Mouse (Mus musculus): Measurements from ENCODE around the gene Tmcc1.

The Tmcc1 gene

GRCm38 (mm10) chr6:115994146-115994876, 199.0 kb downstream of the Tmcc1 start:
- DNase-seq (ENCODE audit: low read depth, low spot score) = peak; percentile 53

GRCm38 (mm10) chr6:115993463-115994145, 199.7 kb downstream of the Tmcc1 start:
- peak; percentile 72 for DNase-seq (ENCODE audit: low read depth, low spot score)

- DNase-seq (ENCODE audit: low read depth, low spot score) = no peak
These were observed 200.3 kb downstream of the Tmcc1 start for GRCm38 (mm10) chr6:115992981-115993380.

DNA sequence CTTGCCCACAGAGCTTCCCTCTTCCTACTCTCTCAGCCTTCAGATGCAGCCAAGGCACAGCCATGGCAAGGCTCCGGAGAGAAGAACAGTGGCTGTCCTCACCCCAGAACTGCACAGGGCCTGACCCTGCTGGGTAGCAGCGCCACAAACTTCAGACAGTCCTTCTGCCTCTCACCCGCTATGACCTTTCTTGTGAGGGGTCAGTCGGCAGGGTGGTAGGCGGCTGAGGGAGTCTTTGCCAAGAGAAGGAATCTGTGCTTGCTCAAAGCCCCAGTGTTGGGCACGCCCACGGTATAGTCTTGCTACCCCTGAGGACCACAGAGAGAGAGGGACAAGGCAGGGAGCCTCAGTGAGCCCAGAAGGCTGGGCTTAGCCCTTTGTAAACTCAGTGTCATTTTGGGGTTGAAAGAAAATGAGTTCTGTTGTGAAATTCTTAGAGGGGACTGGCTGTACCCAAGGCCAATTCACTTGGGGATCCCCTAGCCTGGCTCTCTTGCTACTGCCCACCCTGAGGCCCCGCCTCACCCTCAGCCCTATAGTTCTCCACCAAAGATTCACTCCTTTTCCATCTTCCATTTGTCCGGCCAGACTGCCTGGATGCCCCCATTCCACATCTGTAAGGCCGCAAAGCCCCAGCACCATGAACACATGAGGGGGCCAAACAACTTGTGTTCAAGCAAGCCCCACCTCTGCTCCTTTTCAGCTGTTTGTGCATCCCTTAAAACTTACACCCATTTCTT, 201.2 kb downstream of the Tmcc1 start:
- no peak for DNase-seq (ENCODE audit: low read depth, low spot score)

DNA sequence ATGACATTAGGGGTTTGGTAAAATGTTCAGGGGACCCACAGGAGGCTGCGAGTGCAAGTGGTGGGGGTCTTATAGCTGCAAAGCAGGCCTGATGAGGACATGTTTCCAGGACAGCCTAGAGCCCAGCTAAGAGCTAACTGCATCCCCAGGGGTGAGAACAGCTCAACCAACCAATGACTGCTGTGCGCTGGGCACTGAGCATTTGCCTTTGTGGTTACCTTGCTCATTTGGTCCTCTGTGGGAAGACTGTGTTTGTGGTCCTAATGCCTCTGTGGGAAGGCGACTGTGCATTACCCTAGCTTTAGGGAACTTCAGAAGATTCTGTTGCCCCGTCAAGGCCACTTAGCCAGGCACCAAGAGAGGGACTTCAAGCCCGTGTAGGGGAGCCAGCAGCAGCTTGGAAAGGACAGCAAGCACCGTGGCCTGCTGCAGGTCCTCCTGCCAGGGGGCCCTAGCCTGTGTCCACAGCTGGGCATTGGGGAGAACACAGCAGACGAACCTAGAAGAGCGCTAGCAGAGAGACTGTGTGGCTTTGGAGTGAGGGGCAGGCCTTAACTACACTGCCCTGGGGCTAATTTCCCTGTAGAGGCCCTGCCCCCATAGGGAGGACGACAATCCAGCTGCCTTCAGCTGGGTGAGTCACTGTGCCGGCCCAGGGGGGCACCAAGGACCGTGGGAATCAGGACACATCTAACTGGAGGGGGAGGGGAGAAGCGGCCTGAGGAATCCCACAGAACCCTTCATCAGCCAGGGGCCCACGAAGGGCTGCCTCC, 202.0 kb downstream of the Tmcc1 start:
- no peak for DNase-seq (ENCODE audit: low read depth, low spot score)

DNA sequence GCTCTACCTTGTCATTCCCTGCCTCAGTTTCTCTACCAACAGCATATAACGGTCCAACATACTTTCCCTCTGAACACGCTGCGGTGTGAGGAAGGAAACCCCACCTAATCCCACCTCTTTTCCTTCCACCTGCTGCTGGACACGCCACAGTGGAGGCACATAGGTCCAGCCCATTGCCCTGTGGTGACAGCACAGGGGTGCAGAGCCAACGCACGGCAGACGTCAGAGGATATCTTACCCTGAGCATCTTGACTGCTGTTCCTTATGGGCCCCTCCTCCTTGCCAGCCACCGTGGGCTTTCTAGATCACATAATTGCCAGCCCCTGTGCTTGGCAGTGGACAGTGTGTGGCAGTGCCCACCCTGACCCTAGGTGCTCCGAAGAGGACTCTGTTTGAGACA, 202.8 kb downstream of the Tmcc1 start:
- DNase-seq (ENCODE audit: low read depth, low spot score) = no peak

GRCm38 (mm10) chr6:115990056-115990455, 203.2 kb downstream of the Tmcc1 start:
- DNase-seq (ENCODE audit: low read depth, low spot score) = no peak

- no peak for DNase-seq (ENCODE audit: low read depth, low spot score)
These were observed 203.7 kb downstream of the Tmcc1 start for GRCm38 (mm10) chr6:115989607-115990006.

- DNase-seq (ENCODE audit: low read depth, low spot score) = no peak
These were observed 204.3 kb downstream of the Tmcc1 start for GRCm38 (mm10) chr6:115989032-115989431.

GRCm38 (mm10) chr6:115987096-115987747, 206.1 kb downstream of the Tmcc1 start:
- DNase-seq (ENCODE audit: low read depth, low spot score) = no peak

GRCm38 (mm10) chr6:115986472-115987095, 206.7 kb downstream of the Tmcc1 start:
- no peak for DNase-seq (ENCODE audit: low read depth, low spot score)

DNA sequence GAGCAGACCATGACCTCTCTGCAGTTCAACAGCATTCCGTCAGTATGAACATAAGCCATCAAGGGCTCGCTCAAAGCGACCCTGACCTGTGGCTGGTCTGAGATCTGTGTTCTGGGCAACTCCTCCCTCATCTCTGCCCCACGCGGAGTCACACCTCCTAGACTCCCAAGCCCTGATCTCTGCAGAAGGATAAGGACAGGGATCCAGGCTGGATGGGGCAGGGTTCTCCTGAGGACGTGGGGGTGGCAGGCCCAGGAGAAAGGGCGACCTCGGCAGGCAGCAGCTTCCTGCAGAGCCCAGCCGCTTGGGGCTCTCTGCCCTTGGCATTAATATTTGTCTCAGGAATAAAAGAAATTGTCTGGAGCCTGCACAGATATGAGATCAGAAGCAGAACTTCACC, 207.7 kb downstream of the Tmcc1 start:
- DNase-seq (ENCODE audit: low read depth, low spot score) = no peak

DNA sequence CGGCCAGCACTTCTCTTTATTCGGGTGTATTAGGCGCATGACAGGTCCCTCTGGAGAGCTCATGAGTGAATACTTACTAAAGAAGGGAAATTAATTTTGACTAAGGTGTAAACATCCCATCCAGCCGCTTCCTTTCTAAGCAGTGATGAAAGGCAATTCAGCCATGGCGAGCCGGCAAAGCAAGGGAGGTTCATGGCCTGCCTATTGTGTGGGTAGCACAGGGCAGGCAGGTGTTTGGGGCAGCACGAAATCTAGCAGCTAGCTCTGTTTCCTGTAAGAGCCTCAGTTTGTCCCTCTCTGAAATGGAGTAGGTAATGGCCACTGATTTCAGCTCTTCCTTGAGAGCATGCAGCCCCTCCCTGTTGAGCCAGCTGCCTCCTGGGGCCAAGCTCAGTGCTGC, 208.7 kb downstream of the Tmcc1 start:
- DNase-seq (ENCODE audit: low read depth, low spot score) = no peak

DNA sequence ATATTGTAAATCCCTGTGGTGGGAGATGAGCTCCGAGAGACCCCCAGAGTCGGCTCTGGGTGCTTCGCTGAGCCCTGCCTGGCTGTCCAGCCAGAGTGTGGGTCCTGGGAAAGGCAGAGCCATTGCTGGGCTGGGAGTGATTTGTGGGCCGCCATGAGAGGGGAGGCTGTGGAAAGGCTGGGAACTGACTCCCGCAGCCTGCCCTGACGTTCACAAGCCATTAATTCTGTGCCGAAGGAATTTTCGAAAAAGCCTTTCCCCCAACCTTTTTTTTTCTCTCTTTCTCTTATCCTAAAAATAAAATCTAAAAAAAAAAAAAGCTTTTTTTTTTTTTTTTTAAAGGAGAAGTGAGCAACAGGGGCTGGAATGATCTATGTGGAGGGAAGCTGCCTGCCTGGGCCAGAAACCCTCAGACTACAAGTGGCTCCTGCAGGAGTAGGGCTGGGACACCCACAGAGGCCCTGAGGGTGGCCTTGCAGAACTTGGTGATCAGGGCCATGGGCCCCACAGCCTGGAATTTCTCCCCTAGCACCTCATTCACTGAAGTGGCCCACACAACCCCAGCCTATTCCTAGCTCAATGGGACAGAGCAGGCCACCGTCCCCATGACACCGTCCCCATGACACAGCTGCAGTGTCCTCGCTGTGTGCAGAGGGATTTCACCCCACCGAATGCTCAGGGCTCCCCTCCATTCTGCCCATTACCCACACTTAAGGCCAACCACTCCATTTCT, 209.8 kb downstream of the Tmcc1 start:
- DNase-seq (ENCODE audit: low read depth, low spot score) = no peak

DNA sequence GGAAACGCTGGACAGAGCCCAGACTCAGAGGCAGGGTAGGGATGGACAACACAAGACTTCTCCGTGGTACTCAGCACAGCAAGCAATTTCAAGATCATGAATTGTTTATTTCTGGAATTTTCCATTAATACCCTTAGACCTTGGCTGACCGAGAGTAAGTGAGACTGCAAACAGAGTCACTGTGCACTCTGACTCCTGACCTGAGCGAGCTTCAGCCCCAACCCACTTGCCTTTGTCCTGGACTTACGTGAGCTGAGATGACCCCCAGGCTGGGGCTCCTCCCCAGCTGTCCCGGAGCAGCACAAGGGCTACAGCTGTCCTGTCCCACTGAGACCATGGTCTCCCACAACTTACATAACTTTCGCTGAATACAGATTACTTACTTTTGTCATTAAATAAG, 210.4 kb downstream of the Tmcc1 start:
- DNase-seq (ENCODE audit: low read depth, low spot score) = no peak

DNA sequence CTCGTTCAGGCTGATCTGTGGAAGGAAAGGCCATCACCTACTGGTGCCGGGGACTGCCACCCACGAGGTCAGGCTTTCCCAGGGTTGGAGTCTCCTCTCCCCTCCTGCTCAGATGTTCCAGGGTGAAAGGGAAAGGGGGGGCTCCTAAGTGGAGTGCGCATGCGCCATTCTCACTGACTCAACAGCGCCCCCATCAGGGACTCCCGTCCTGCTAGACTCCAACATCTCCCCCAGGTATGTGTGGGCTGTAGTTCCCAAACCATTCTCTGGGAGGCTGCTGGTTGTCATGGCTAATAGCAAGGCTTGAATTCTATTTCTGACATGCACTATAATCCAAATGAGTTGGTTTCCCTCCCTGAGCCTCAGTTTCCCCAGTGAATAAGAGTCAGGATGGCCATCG, 214.7 kb downstream of the Tmcc1 start:
- DNase-seq (ENCODE audit: low read depth, low spot score) = peak; percentile 42

GRCm38 (mm10) chr6:115977810-115978209, 215.5 kb downstream of the Tmcc1 start:
- no peak for DNase-seq (ENCODE audit: low read depth, low spot score)

- no peak for DNase-seq (ENCODE audit: low read depth, low spot score)
These were observed 217.7 kb downstream of the Tmcc1 start for GRCm38 (mm10) chr6:115975606-115976005.

GRCm38 (mm10) chr6:115973881-115974662, 219.2 kb downstream of the Tmcc1 start:
- DNase-seq (ENCODE audit: low read depth, low spot score) = no peak
